Mouse (Mus musculus) thymus, adult 2 months (tissue): ENCODE measurements around the gene Synpo2l.

Experiments
- CTCF ChIP-seq: fragments of 200-500 bp; IDR thresholded peaks from 2 replicates; pipeline ENCODE4 v1.5.1; 2012; ENCODE audit warnings: mild to moderate bottlenecking, control low read depth, low read length, moderate library complexity, borderline replicate concordance; ENCODE audit not compliant: control insufficient read depth, poor library complexity, insufficient read depth; ENCODE audit errors: extremely low read depth
- POLR2A ChIP-seq: fragments of 200-500 bp; IDR thresholded peaks from 2 replicates; pipeline ENCODE4 v1.6.1; 2012; ENCODE audit warnings: mild to moderate bottlenecking, low read length, control low read depth, moderate library complexity; ENCODE audit not compliant: control insufficient read depth, poor library complexity, insufficient read depth; ENCODE audit errors: extremely low read depth

DNA sequence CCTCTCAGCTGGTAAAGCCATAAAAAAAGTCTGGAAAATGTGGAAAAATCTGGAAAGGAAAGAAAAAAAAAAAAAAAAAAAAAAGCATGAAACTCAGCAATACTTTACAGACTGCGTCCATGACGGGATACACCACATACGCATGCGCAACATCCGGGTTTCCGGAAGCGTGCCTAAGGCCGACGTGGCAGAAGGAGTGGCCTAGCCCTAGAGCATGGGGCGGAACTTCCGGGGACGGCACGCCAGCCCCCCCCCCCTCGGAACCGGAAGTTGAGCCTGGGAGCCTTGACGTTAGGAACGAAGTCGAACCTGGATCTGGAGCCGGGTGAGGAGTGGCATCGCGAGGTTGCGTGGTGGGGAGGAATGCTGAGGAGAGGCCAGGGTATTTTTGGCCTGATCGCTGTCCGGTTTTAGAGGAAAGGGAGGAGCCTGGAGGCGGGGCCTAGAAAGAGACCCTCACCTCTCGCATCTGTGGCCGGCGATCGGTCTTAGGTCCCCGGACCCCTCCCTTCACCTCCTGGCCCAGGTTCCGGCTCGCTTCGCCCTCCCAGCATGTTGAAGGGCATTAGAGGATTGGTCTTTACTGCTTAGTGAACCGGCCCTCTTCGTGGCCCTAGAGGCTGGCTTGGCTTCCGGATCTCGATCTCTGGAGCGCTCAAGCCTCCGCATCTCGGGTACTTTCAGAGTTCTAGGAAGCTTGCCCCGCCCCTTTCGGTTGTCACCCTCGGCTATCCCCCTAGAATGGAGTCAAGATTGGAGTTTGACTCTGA, 6.1 kb upstream of the Synpo2l start, which contains the start of gene Sec24c:
- 0 out of 2 replicates have a peak, but pooled peaks have one; percentile 31 for TF ChIP-seq CTCF
- TF ChIP-seq POLR2A: 0 out of 2 replicates have a peak, but pooled peaks have one; percentile 55
